Mouse (Mus musculus) lung, embryonic 16.5 days (tissue): ENCODE measurements at regions not wholly inside any gene's neighbourhood (a gene's known extent, or its start where the extent isn't known, plus 50 kb on each side); places are given as distances from the start of the nearest gene placed in this dataset.

Experiments used
- ATAC-seq: fragments of 200-750 bp; cut with Nextera tagmentation; 2 replicates; pipeline ENCODE4 v1.8.0; 2017; ENCODE audit warnings: low read depth, mild to moderate bottlenecking, moderate library complexity
- H3K27ac ChIP-seq: fragments of 300-500 bp; sonication (generic); 2 replicates; pipeline ENCODE4 v1.5.1; 2014; ENCODE audit warnings: mild to moderate bottlenecking, control low read depth, low read length
- H3K27me3 ChIP-seq: fragments of 300-500 bp; sonication (generic); 2 replicates; pipeline ENCODE4 v1.6.1; 2014; ENCODE audit warnings: low read depth, low read length, mixed read lengths; ENCODE audit not compliant: control insufficient read depth, insufficient read depth
- H3K36me3 ChIP-seq: fragments of 300-500 bp; sonication (generic); 2 replicates; pipeline ENCODE4 v1.6.1; 2014; ENCODE audit warnings: low read length; ENCODE audit not compliant: control insufficient read depth, insufficient read depth
- H3K4me1 ChIP-seq: fragments of 300-500 bp; sonication (generic); replicated peaks from 2 replicates; pipeline ENCODE4 v1.6.1; 2014; ENCODE audit warnings: low read length, mixed read lengths; ENCODE audit not compliant: control insufficient read depth, insufficient read depth
- H3K4me2 ChIP-seq: fragments of 300-500 bp; sonication (generic); 2 replicates; pipeline ENCODE4 v1.6.1; 2014; ENCODE audit warnings: low read depth, low read length, control low read depth
- H3K4me3 ChIP-seq: fragments of 300-500 bp; sonication (generic); 2 replicates; pipeline ENCODE4 v1.5.1; 2014; ENCODE audit warnings: mild to moderate bottlenecking, low read length, control low read depth
- H3K9ac ChIP-seq: fragments of 300-500 bp; sonication (generic); 2 replicates; pipeline ENCODE4 v1.6.1; 2014; ENCODE audit warnings: low read length, control low read depth
- H3K9me3 ChIP-seq: fragments of 300-500 bp; sonication (generic); 2 replicates; pipeline ENCODE4 v1.6.1; 2016; ENCODE audit warnings: low read length; ENCODE audit not compliant: control insufficient read depth
- WGBS: fragments of 180-500 bp; shearing (Covaris S2); extraction: QIAGEN DNeasy Blood & Tissue Kit; methylation state at CpG from one replicate; pipeline ENCODE4 v1.1.7; 2014; 5-methylcytosine and 5-hydroxymethylcytosine counted together

GRCm38 (mm10) chr13:114587621-114588020 lies 128.9 kb upstream of the Fst start:
- Histone ChIP-seq H3K27me3 (no peaks in the 10 kb centered on the region), H3K4me3 (no peak overlapping the region), H3K9me3 (no peaks in the 10 kb centered on the region), H3K4me1 (peaks cover 6% of the 10 kb centered on the region; the same call in 1 of the 2 replicates), H3K36me3 (no peaks in the 10 kb centered on the region), H3K27ac (no peak overlapping the region), H3K9ac (no peak overlapping the region), H3K4me2 (no peak overlapping the region)
- no peak for ATAC-seq
- 77% methylated on average over 2 of the region's 2 CpGs for WGBS

- WGBS: 71% methylated on average over 13 of the region's 13 CpGs
- H3K27me3 ChIP-seq: no peaks in the 10 kb centered on the region
- no peaks in the 10 kb centered on the region for H3K9me3 ChIP-seq
- ATAC-seq: no peak
- no peaks in the 10 kb centered on the region for H3K36me3 ChIP-seq
- no peak overlapping the region for H3K9ac ChIP-seq
- H3K27ac ChIP-seq: no peak overlapping the region
- H3K4me1 ChIP-seq: no peaks in the 10 kb centered on the region
- H3K4me2 ChIP-seq: no peak overlapping the region
- no peak overlapping the region for H3K4me3 ChIP-seq
Measured at GRCm38 (mm10) chr13:114603341-114603740, 144.6 kb upstream of the Fst start.

GRCm38 (mm10) chr13:114604037-114604694 lies 145.4 kb upstream of the Fst start:
- Histone ChIP-seq H3K9ac (no peak overlapping the region), H3K4me1 (no peaks in the 10 kb centered on the region), H3K36me3 (no peaks in the 10 kb centered on the region), H3K27ac (no peak overlapping the region), H3K9me3 (no peaks in the 10 kb centered on the region), H3K4me2 (no peak overlapping the region), H3K4me3 (no peak overlapping the region), H3K27me3 (no peaks in the 10 kb centered on the region)
- no peak for ATAC-seq
- WGBS: 76% methylated on average over 11 of the region's 11 CpGs

GRCm38 (mm10) chr13:114613909-114614308 lies 155.2 kb upstream of the Fst start:
- Histone ChIP-seq H3K36me3 (no peaks in the 10 kb centered on the region), H3K4me3 (no peak overlapping the region), H3K27me3 (no peaks in the 10 kb centered on the region), H3K4me1 (0 out of 2 replicates have a peak, but pooled peaks cover 3% of the 10 kb centered on the region), H3K4me2 (no peak overlapping the region), H3K9ac (no peak overlapping the region), H3K9me3 (no peaks in the 10 kb centered on the region), H3K27ac (no peak overlapping the region)
- ATAC-seq: no peak
- WGBS: 84% methylated on average over 1 of the region's 1 CpGs

GRCm38 (mm10) chr13:114619416-114619815 lies 160.7 kb upstream of the Fst start:
- no peaks in the 10 kb centered on the region for H3K36me3 ChIP-seq
- no peak for ATAC-seq
- H3K27ac ChIP-seq: no peak overlapping the region
- no peak overlapping the region for H3K4me3 ChIP-seq
- no peaks in the 10 kb centered on the region for H3K27me3 ChIP-seq
- 0 out of 2 replicates have a peak, but pooled peaks cover 2% of the 10 kb centered on the region for H3K4me1 ChIP-seq
- no peaks in the 10 kb centered on the region for H3K9me3 ChIP-seq
- no peak overlapping the region for H3K9ac ChIP-seq
- H3K4me2 ChIP-seq: no peak overlapping the region
- 80% methylated on average over 4 of the region's 4 CpGs for WGBS

- no peaks in the 10 kb centered on the region for H3K9me3 ChIP-seq
- WGBS: 61% methylated on average over 4 of the region's 4 CpGs
- H3K27me3 ChIP-seq: no peaks in the 10 kb centered on the region
- no peaks in the 10 kb centered on the region for H3K36me3 ChIP-seq
- no peak overlapping the region for H3K9ac ChIP-seq
- no peak overlapping the region for H3K27ac ChIP-seq
- H3K4me2 ChIP-seq: no peak overlapping the region
- H3K4me3 ChIP-seq: no peak overlapping the region
- ATAC-seq: no peak
- H3K4me1 ChIP-seq: no peaks in the 10 kb centered on the region
Measured at GRCm38 (mm10) chr13:114636731-114637130, 178.0 kb upstream of the Fst start.

GRCm38 (mm10) chr13:114639531-114639930 lies 178.5 kb upstream of the Mocs2 start:
- ATAC-seq: no peak
- WGBS: 82% methylated on average over 2 of the region's 2 CpGs

GRCm38 (mm10) chr13:114641688-114642390 lies 176.2 kb upstream of the Mocs2 start:
- ATAC-seq: no peak
- H3K4me1 ChIP-seq: no peaks in the 10 kb centered on the region
- no peak overlapping the region for H3K4me3 ChIP-seq
- H3K36me3 ChIP-seq: no peaks in the 10 kb centered on the region
- H3K27me3 ChIP-seq: no peaks in the 10 kb centered on the region
- no peaks in the 10 kb centered on the region for H3K9me3 ChIP-seq
- 53% methylated on average over 9 of the region's 9 CpGs for WGBS
- H3K27ac ChIP-seq: no peak overlapping the region
- H3K9ac ChIP-seq: no peak overlapping the region
- no peak overlapping the region for H3K4me2 ChIP-seq

More at GRCm38 (mm10) chr13:114639531-114639930, 178.5 kb upstream of the Mocs2 start:
- no peak overlapping the region for H3K27ac ChIP-seq
- no peaks in the 10 kb centered on the region for H3K27me3 ChIP-seq
- no peak overlapping the region for H3K4me3 ChIP-seq
- no peaks in the 10 kb centered on the region for H3K36me3 ChIP-seq
- no peak overlapping the region for H3K9ac ChIP-seq
- H3K4me2 ChIP-seq: no peak overlapping the region
- no peaks in the 10 kb centered on the region for H3K9me3 ChIP-seq
- no peaks in the 10 kb centered on the region for H3K4me1 ChIP-seq

- 79% methylated on average over 3 of the region's 3 CpGs for WGBS
- Histone ChIP-seq H3K27me3 (no peaks in the 10 kb centered on the region), H3K36me3 (no peaks in the 10 kb centered on the region), H3K27ac (no peak overlapping the region), H3K9me3 (no peaks in the 10 kb centered on the region), H3K4me2 (no peak overlapping the region), H3K4me1 (no peaks in the 10 kb centered on the region), H3K9ac (no peak overlapping the region), H3K4me3 (no peak overlapping the region)
- no peak for ATAC-seq
Measured at GRCm38 (mm10) chr13:114642901-114643491, 175.0 kb upstream of the Mocs2 start.
